Mouse (Mus musculus) CH12.LX (cell line): ENCODE results near the gene Llgl1. TPM values are rescaled to one million over a fixed set of nuclear protein-coding genes. Genes with fewer than 3 reads are reported as not detected.

Source experiments
- DNase-seq: peaks from one replicate; pipeline ENCODE4 v3.0.0-alpha.2; 2013; ENCODE audit errors: extremely low read depth
- H3K27ac ChIP-seq: 2 replicates; pipeline ENCODE4 v1.5.1; 2012; ENCODE audit warnings: low read depth, mild to moderate bottlenecking, control low read depth, moderate library complexity; ENCODE audit not compliant: insufficient read depth
- H3K27me3 ChIP-seq: replicated peaks from 2 replicates; pipeline ENCODE3; 2012; ENCODE audit warnings: inconsistent platforms
- H3K36me3 ChIP-seq, 2 experiments: replicated peaks in 1 of 2; 2 replicates each; pipeline versions ENCODE3 to v1.6.1; 2012; ENCODE audit warnings: inconsistent platforms in 1 of 2, low read length in 1 of 2, mild to moderate bottlenecking in 1 of 2, mixed read lengths in 1 of 2, moderate library complexity in 1 of 2; ENCODE audit not compliant: control insufficient read depth in 1 of 2, insufficient read depth in 1 of 2
- H3K4me1 ChIP-seq, 2 experiments: 2 replicates each; pipeline ENCODE4 v1.6.1; 2012; ENCODE audit warnings: inconsistent platforms in 1 of 2, moderate library complexity in 1 of 2; ENCODE audit not compliant: insufficient read depth in 2 of 2, control insufficient read depth in 1 of 2
- H3K4me2 ChIP-seq: 2 replicates; pipeline ENCODE4 v1.6.1; 2012; ENCODE audit warnings: low read depth, mild to moderate bottlenecking, control low read depth; ENCODE audit not compliant: poor library complexity, insufficient read depth, severe bottlenecking
- H3K4me3 ChIP-seq, 3 experiments: fragments of 150-350 bp in 1 of 3; sonication (generic) in 1 of 3; replicated peaks in 1 of 3; 2 replicates each; pipeline versions ENCODE3 to v1.5.1; 2011 to 2012; ENCODE audit warnings: low read depth in 2 of 3, low read length in 2 of 3, mild to moderate bottlenecking in 2 of 3, moderate library complexity in 2 of 3, control low read depth in 1 of 3, improper control_type of control experiment in 1 of 3, inconsistent platforms in 1 of 3, mixed read lengths in 1 of 3; ENCODE audit not compliant: poor library complexity in 1 of 3
- H3K79me2 ChIP-seq: replicated peaks from 2 replicates; pipeline ENCODE4 v1.6.1; 2012; ENCODE audit warnings: mild to moderate bottlenecking, moderate library complexity; ENCODE audit not compliant: control insufficient read depth, poor library complexity, insufficient read depth, severe bottlenecking; ENCODE audit errors: extremely low read depth
- H3K9ac ChIP-seq: 2 replicates; pipeline ENCODE4 v1.6.1; 2012; ENCODE audit warnings: low read depth, mild to moderate bottlenecking, control low read depth, moderate library complexity; ENCODE audit not compliant: insufficient read depth
- H3K9me3 ChIP-seq: replicated peaks from 2 replicates; pipeline ENCODE3; 2012; ENCODE audit warnings: low read length, inconsistent platforms, mixed read lengths
- BHLHE40 ChIP-seq: IDR thresholded peaks from 2 replicates; pipeline ENCODE4 v1.6.1; 2011; ENCODE audit warnings: mild to moderate bottlenecking, low read depth, low read length, improper control_type of control experiment
- CHD1 ChIP-seq: IDR thresholded peaks from 2 replicates; pipeline ENCODE4 v1.6.1; 2012; ENCODE audit warnings: low read depth, low read length, improper control_type of control experiment, inconsistent platforms
- CHD2 ChIP-seq: IDR thresholded peaks from 2 replicates; pipeline ENCODE4 v1.6.1; 2011; ENCODE audit warnings: low read length, improper control_type of control experiment
- CTCF ChIP-seq, 2 experiments: IDR thresholded peaks in 1 of 2; conservative IDR thresholded peaks in 1 of 2; 2 replicates each; pipeline ENCODE4 v1.5.1; 2011 to 2012; ENCODE audit warnings: low read depth in 2 of 2, low read length in 2 of 2, improper control_type of control experiment in 1 of 2, inconsistent platforms in 1 of 2, mild to moderate bottlenecking in 1 of 2, moderate library complexity in 1 of 2
- E2F4 ChIP-seq: IDR thresholded peaks from 2 replicates; pipeline ENCODE4 v1.6.1; 2011; ENCODE audit warnings: low read depth, low read length, improper control_type of control experiment; ENCODE audit not compliant: insufficient replicate concordance
- ELF1 ChIP-seq: IDR thresholded peaks from 2 replicates; pipeline ENCODE4 v1.6.1; 2014; ENCODE audit warnings: low read depth, mild to moderate bottlenecking, inconsistent platforms, low read length, improper control_type of control experiment
- EP300 ChIP-seq: IDR thresholded peaks from 2 replicates; pipeline ENCODE4 v1.6.1; 2011; ENCODE audit warnings: low read length, improper control_type of control experiment
- ETS1 ChIP-seq: conservative IDR thresholded peaks from 2 replicates; pipeline ENCODE4 v1.6.1; 2012; ENCODE audit warnings: low read depth, mild to moderate bottlenecking, inconsistent platforms, low read length, improper control_type of control experiment, moderate library complexity
- GABPA ChIP-seq: IDR thresholded peaks from 2 replicates; pipeline ENCODE4 v1.6.1; 2012; ENCODE audit warnings: low read depth, low read length, improper control_type of control experiment, inconsistent platforms; ENCODE audit not compliant: insufficient replicate concordance
- HCFC1 ChIP-seq: IDR thresholded peaks from 2 replicates; pipeline ENCODE4 v1.6.1; 2012; ENCODE audit warnings: low read depth, mild to moderate bottlenecking, inconsistent platforms, low read length, improper control_type of control experiment
- IRF4 ChIP-seq: IDR thresholded peaks from 2 replicates; pipeline ENCODE4 v1.6.1; 2014; ENCODE audit warnings: low read depth, mild to moderate bottlenecking, inconsistent platforms, low read length, improper control_type of control experiment
- JUN ChIP-seq: IDR thresholded peaks from 2 replicates; pipeline ENCODE4 v1.6.1; 2011; ENCODE audit warnings: low read depth, mild to moderate bottlenecking, low read length, improper control_type of control experiment, moderate library complexity; ENCODE audit not compliant: insufficient read depth
- JUND ChIP-seq: conservative IDR thresholded peaks from 2 replicates; pipeline ENCODE4 v1.6.1; 2011; ENCODE audit warnings: low read depth, low read length, improper control_type of control experiment
- KAT2A ChIP-seq: IDR thresholded peaks from 2 replicates; pipeline ENCODE4 v1.6.1; 2012; ENCODE audit warnings: low read length, improper control_type of control experiment, inconsistent platforms; ENCODE audit not compliant: insufficient replicate concordance
- MAFK ChIP-seq: IDR thresholded peaks from 2 replicates; pipeline ENCODE4 v1.6.1; 2011; ENCODE audit warnings: low read length, improper control_type of control experiment; ENCODE audit not compliant: insufficient replicate concordance
- MAX ChIP-seq: IDR thresholded peaks from 2 replicates; pipeline ENCODE4 v1.6.1; 2011; ENCODE audit warnings: low read length, improper control_type of control experiment
- MAZ ChIP-seq: IDR thresholded peaks from 2 replicates; pipeline ENCODE4 v1.6.1; 2012; ENCODE audit warnings: low read depth, mild to moderate bottlenecking, inconsistent platforms, low read length, improper control_type of control experiment, moderate library complexity
- MYC ChIP-seq: IDR thresholded peaks from 2 replicates; pipeline ENCODE4 v1.6.1; 2011; ENCODE audit warnings: low read depth, mild to moderate bottlenecking, improper control_type of control experiment, low read length
- NRF1 ChIP-seq: IDR thresholded peaks from 2 replicates; pipeline ENCODE4 v1.6.1; 2014; ENCODE audit warnings: low read depth, mild to moderate bottlenecking, inconsistent platforms, low read length, improper control_type of control experiment, moderate library complexity
- PAX5 ChIP-seq: IDR thresholded peaks from 2 replicates; pipeline ENCODE4 v1.6.1; 2012; ENCODE audit warnings: low read length, inconsistent platforms, mixed read lengths
- POLR2A ChIP-seq: IDR thresholded peaks from 2 replicates; pipeline ENCODE4 v1.6.1; 2011; ENCODE audit warnings: low read depth, mild to moderate bottlenecking, improper control_type of control experiment, low read length
- POLR2AphosphoS2 ChIP-seq: IDR thresholded peaks from 2 replicates; pipeline ENCODE4 v1.6.1; 2011; ENCODE audit warnings: low read depth, low read length, improper control_type of control experiment
- RAD21 ChIP-seq: IDR thresholded peaks from 2 replicates; pipeline ENCODE4 v1.6.1; 2011; ENCODE audit warnings: low read depth, mild to moderate bottlenecking, low read length, improper control_type of control experiment, moderate library complexity
- SMC3 ChIP-seq: IDR thresholded peaks from 2 replicates; pipeline ENCODE4 v1.6.1; 2011; ENCODE audit warnings: low read depth, low read length, improper control_type of control experiment
- TBP ChIP-seq: conservative IDR thresholded peaks from 2 replicates; pipeline ENCODE4 v1.6.1; 2011; ENCODE audit warnings: low read depth, low read length, improper control_type of control experiment
- UBTF ChIP-seq: IDR thresholded peaks from 2 replicates; pipeline ENCODE4 v1.6.1; 2012; ENCODE audit warnings: low read depth, mild to moderate bottlenecking, inconsistent platforms, low read length, improper control_type of control experiment, moderate library complexity
- USF1 ChIP-seq: IDR thresholded peaks from 2 replicates; pipeline ENCODE4 v1.6.1; 2014; ENCODE audit warnings: low read depth, mild to moderate bottlenecking, inconsistent platforms, low read length, improper control_type of control experiment
- ZC3H11A ChIP-seq: IDR thresholded peaks from 2 replicates; pipeline ENCODE4 v1.6.1; 2012; ENCODE audit warnings: low read depth, mild to moderate bottlenecking, inconsistent platforms, low read length, improper control_type of control experiment
- ZKSCAN1 ChIP-seq: IDR thresholded peaks from 2 replicates; pipeline ENCODE4 v1.6.1; 2012; ENCODE audit warnings: low read depth, inconsistent platforms, low read length, improper control_type of control experiment, borderline replicate concordance
- ZMIZ1 ChIP-seq: IDR thresholded peaks from 2 replicates; pipeline ENCODE4 v1.6.1; 2012; ENCODE audit warnings: low read depth, mild to moderate bottlenecking, inconsistent platforms, low read length, improper control_type of control experiment
- ZNF384 ChIP-seq: IDR thresholded peaks from 2 replicates; pipeline ENCODE4 v1.6.1; 2012; ENCODE audit warnings: low read depth, low read length, improper control_type of control experiment, inconsistent platforms
- dilution Hi-C: fragments of 300-500 bp; cut with MboI; formaldehyde crosslinking; loops from 2 replicates; pipeline ENCODE4 v1.14.3; 2020; ENCODE audit warnings: low sequenced_read_pairs; ENCODE audit not compliant: extremely low pct_unique_long_range_greater_than_20kb, extremely low pct_ligation_motif_present
- in situ Hi-C: fragments of 300-500 bp; cut with MboI; formaldehyde crosslinking; loops from 3 replicates; pipeline ENCODE4 v1.14.3; 2019; ENCODE audit warnings: low sequenced_read_pairs, low pct_ligation_motif_present, low pct_unique_long_range_greater_than_20kb, mixed read lengths
- polyA plus RNA-seq: library from polyadenylated mRNA; unstranded; fragments of >175 nt; gene quantifications from 2 replicates; pipeline ENCODE4 v1.2.1, GENCODE M21; 2012; ENCODE audit warnings: low read depth; ENCODE audit not compliant: insufficient read length
- total RNA-seq, 2 experiments: library from RNA; depleted of rRNA; stranded (reverse); fragments of 300-350 nt in 1 of 2; fragments of >200 nt in 1 of 2; gene quantifications; 2 replicates each; pipeline ENCODE4 v1.2.3; 2012 to 2014

Gene Llgl1
- total and polyA plus RNA-seq, 3 experiments: 7.5 to 11.1 (median 9.8) TPM

DNA sequence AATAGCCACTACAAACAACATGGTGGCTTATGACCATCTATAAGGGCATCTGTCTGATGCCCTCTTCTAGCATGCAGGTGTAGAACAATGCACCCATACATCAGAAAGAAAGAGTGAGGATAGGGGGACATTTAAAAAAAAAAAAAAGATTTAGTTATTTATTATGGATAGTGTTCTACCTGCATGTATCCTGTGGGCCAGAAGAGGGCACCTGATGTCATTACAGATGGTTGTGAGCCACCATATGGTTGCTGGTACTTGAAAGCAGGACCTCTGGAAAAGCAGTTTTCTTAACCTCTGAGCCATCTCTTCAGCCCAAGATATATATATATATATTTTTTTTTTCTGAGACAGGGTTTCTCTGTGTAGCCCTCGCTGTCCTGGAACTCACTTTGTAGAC lies 3.4 kb upstream of the Llgl1 start:
- TF ChIP-seq JUN: no peak
- TF ChIP-seq TBP: no peak
- peak; percentile 30 for TF ChIP-seq RAD21
- TF ChIP-seq MYC: no peak
- TF ChIP-seq CHD2: no peak
- TF ChIP-seq EP300: no peak
- peak in 1 of 2 experiments; percentile 65; a peak in 2 of 4 replicates for TF ChIP-seq CTCF (conservative IDR thresholded peaks at IDR 0.05 in 1 of 2, IDR thresholded peaks at IDR 0.05 in 1 of 2; ENCODE audit: low read depth in 2 of 2, low read length in 2 of 2)
- no peak for TF ChIP-seq PAX5
- no peak for TF ChIP-seq BHLHE40
- TF ChIP-seq ZKSCAN1: no peak
- TF ChIP-seq POLR2A: no peak
- no peak for TF ChIP-seq USF1
- no peak for TF ChIP-seq UBTF
- TF ChIP-seq MAZ: no peak
- no peak for TF ChIP-seq MAFK
- no peak for TF ChIP-seq ZC3H11A
- no peak for TF ChIP-seq GABPA
- TF ChIP-seq E2F4: no peak
- no peak for TF ChIP-seq MAX
- no peak for TF ChIP-seq KAT2A
- no peak for TF ChIP-seq HCFC1
- peak; percentile 73 for TF ChIP-seq ZNF384
- TF ChIP-seq NRF1: no peak
- TF ChIP-seq ZMIZ1: no peak
- no peak for TF ChIP-seq ETS1
- TF ChIP-seq JUND: no peak
- no peak for TF ChIP-seq CHD1
- no peak for TF ChIP-seq POLR2AphosphoS2
- TF ChIP-seq IRF4: no peak
- TF ChIP-seq SMC3: peak; percentile 47
- no peak for TF ChIP-seq ELF1
- peaks cover 31% of the 10 kb centered on the region for H3K27me3 ChIP-seq
- no peak overlapping the region for H3K4me2 ChIP-seq
- H3K4me1 ChIP-seq: peaks cover 4 to 20% of the 10 kb centered on the region in 2 experiments
- H3K9ac ChIP-seq: no peak overlapping the region
- H3K4me3 ChIP-seq: no peak overlapping the region
- H3K9me3 ChIP-seq: no peaks in the 10 kb centered on the region
- dilution Hi-C loops: no loop called here
- H3K79me2 ChIP-seq: no peaks in the 10 kb centered on the region
- H3K36me3 ChIP-seq: no peaks in the 10 kb centered on the region
- H3K27ac ChIP-seq: no peak overlapping the region
- DNase-seq: peak; percentile 28
- in situ Hi-C loops: no loop called here
